Mouse (Mus musculus): Measurements from ENCODE around the gene Zic1.

Zic1 gene

GRCm38 (mm10) chr9:91365664-91366063 is at the start of gene Zic1:
Gene Zic1 (minus strand): TSS chr9:91365810.
- DNase-seq: no peak

GRCm38 (mm10) chr9:91414007-91414661 is 48.5 kb upstream of the Zic1 start:
- no peak for DNase-seq

- DNase-seq: no peak
Measured at GRCm38 (mm10) chr9:91409771-91410170, 44.2 kb upstream of the Zic1 start.

- no peak for DNase-seq
Measured at GRCm38 (mm10) chr9:91406258-91406763, 40.7 kb upstream of the Zic1 start.

- no peak for DNase-seq
Measured at GRCm38 (mm10) chr9:91405753-91406178, 40.2 kb upstream of the Zic1 start.

- DNase-seq: no peak
Measured at GRCm38 (mm10) chr9:91404905-91405752, 39.5 kb upstream of the Zic1 start.

GRCm38 (mm10) chr9:91404229-91404628 is 38.6 kb upstream of the Zic1 start:
- no peak for DNase-seq

- no peak for DNase-seq
Measured at GRCm38 (mm10) chr9:91401471-91401870, 35.9 kb upstream of the Zic1 start.

- no peak for DNase-seq
Measured at GRCm38 (mm10) chr9:91400482-91401093, 35.0 kb upstream of the Zic1 start.

- DNase-seq: no peak
Measured at GRCm38 (mm10) chr9:91399976-91400375, 34.4 kb upstream of the Zic1 start.

GRCm38 (mm10) chr9:91395066-91395772 is 29.6 kb upstream of the Zic1 start:
- DNase-seq: no peak

GRCm38 (mm10) chr9:91394211-91394646 is 28.6 kb upstream of the Zic1 start:
- no peak for DNase-seq

GRCm38 (mm10) chr9:91393376-91394068 is 27.9 kb upstream of the Zic1 start:
- DNase-seq: no peak

GRCm38 (mm10) chr9:91388173-91388572 is 22.6 kb upstream of the Zic1 start:
- no peak for DNase-seq

- DNase-seq: no peak
Measured at GRCm38 (mm10) chr9:91387740-91388080, 22.1 kb upstream of the Zic1 start.

- no peak for DNase-seq
Measured at GRCm38 (mm10) chr9:91386891-91387739, 21.5 kb upstream of the Zic1 start.

- no peak for DNase-seq
Measured at GRCm38 (mm10) chr9:91386502-91386890, 20.9 kb upstream of the Zic1 start.

GRCm38 (mm10) chr9:91385561-91386430 is 20.2 kb upstream of the Zic1 start:
- no peak for DNase-seq

GRCm38 (mm10) chr9:91384693-91385560 is 19.3 kb upstream of the Zic1 start:
- DNase-seq: no peak

Data from liver (tissue).